Mouse (Mus musculus) hindbrain, embryonic 10.5 days (tissue): ENCODE results near the gene Znhit2. TPM values are rescaled to one million over a fixed set of nuclear protein-coding genes. Genes with fewer than 3 reads are reported as not detected.

ENCODE experiments used
- DNase-seq: peaks from one replicate; pipeline ENCODE4 v3.0.0-alpha.2; 2017; ENCODE audit warnings: low spot score
- H3K27ac ChIP-seq: fragments of 300-500 bp; sonication (generic); 2 replicates; pipeline ENCODE4 v1.5.1; 2016; ENCODE audit warnings: mild to moderate bottlenecking, moderate library complexity
- H3K27me3 ChIP-seq: fragments of 300-500 bp; sonication (generic); 2 replicates; pipeline ENCODE4 v1.6.1; 2016; ENCODE audit warnings: mild to moderate bottlenecking; ENCODE audit not compliant: poor library complexity, insufficient read depth, severe bottlenecking
- H3K36me3 ChIP-seq: fragments of 300-500 bp; sonication (generic); 2 replicates; pipeline ENCODE4 v1.6.1; 2016; ENCODE audit warnings: mild to moderate bottlenecking, moderate library complexity
- H3K4me1 ChIP-seq: fragments of 300-500 bp; sonication (generic); replicated peaks from 2 replicates; pipeline ENCODE4 v1.6.1; 2016; ENCODE audit warnings: mild to moderate bottlenecking
- H3K4me3 ChIP-seq: fragments of 300-500 bp; sonication (generic); 2 replicates; pipeline ENCODE4 v1.5.1; 2016; ENCODE audit warnings: mild to moderate bottlenecking, moderate library complexity
- H3K9me3 ChIP-seq: fragments of 300-500 bp; sonication (generic); 2 replicates; pipeline ENCODE4 v1.6.1; 2016; ENCODE audit warnings: mild to moderate bottlenecking, moderate library complexity
- WGBS: fragments of 180-500 bp; shearing (Covaris S2); methylation state at CpG from one replicate; pipeline ENCODE4 v1.1.7; 2016; 5-methylcytosine and 5-hydroxymethylcytosine counted together
- polyA plus RNA-seq: library from polyadenylated mRNA; unstranded; fragments of >200 nt; fragmentation: Nextera tagmentation; extraction: Ambion mirVana; gene quantifications from 2 replicates; pipeline ENCODE4 v1.2.1, GENCODE M21; 2016

The Znhit2 gene
- polyA plus RNA-seq, 1 experiment from 2014 or later: 41.9 TPM

GRCm38 (mm10) chr19:6068951-6069350 lies 8.0 kb downstream of the Znhit2 start:
- Histone ChIP-seq H3K27me3 (no peaks in the 10 kb centered on the region), H3K4me1 (peaks cover 31% of the 10 kb centered on the region), H3K9me3 (no peaks in the 10 kb centered on the region), H3K4me3 (no peak overlapping the region), H3K27ac (no peak overlapping the region), H3K36me3 (peaks cover 49% of the 10 kb centered on the region)
- WGBS: 89% methylated on average over 4 of the region's 4 CpGs
- no peak for DNase-seq

GRCm38 (mm10) chr19:6069851-6070250 lies 8.9 kb downstream of the Znhit2 start:
- Histone ChIP-seq H3K4me1 (peaks cover 31% of the 10 kb centered on the region), H3K9me3 (no peaks in the 10 kb centered on the region), H3K27ac (no peak overlapping the region), H3K4me3 (no peak overlapping the region), H3K27me3 (no peaks in the 10 kb centered on the region), H3K36me3 (peaks cover 56% of the 10 kb centered on the region)
- WGBS: 90% methylated on average over 10 of the region's 10 CpGs
- no peak for DNase-seq

GRCm38 (mm10) chr19:6070571-6071250 lies 9.7 kb downstream of the Znhit2 start:
- no peaks in the 10 kb centered on the region for H3K9me3 ChIP-seq
- DNase-seq: no peak
- peaks cover 30% of the 10 kb centered on the region for H3K4me1 ChIP-seq
- no peak overlapping the region for H3K4me3 ChIP-seq
- H3K36me3 ChIP-seq: peaks cover 63% of the 10 kb centered on the region
- H3K27me3 ChIP-seq: no peaks in the 10 kb centered on the region
- WGBS: 91% methylated on average over 31 of the region's 31 CpGs
- no peak overlapping the region for H3K27ac ChIP-seq

- H3K36me3 ChIP-seq: peaks cover 63% of the 10 kb centered on the region
- no peak overlapping the region for H3K27ac ChIP-seq
- H3K27me3 ChIP-seq: no peaks in the 10 kb centered on the region
- H3K9me3 ChIP-seq: no peaks in the 10 kb centered on the region
- 92% methylated on average over 19 of the region's 19 CpGs for WGBS
- no peak for DNase-seq
- H3K4me3 ChIP-seq: no peak overlapping the region
- H3K4me1 ChIP-seq: peaks cover 30% of the 10 kb centered on the region
These were observed 10.3 kb downstream of the Znhit2 start for GRCm38 (mm10) chr19:6071261-6071660.

- peaks cover 59% of the 10 kb centered on the region for H3K36me3 ChIP-seq
- H3K9me3 ChIP-seq: no peaks in the 10 kb centered on the region
- DNase-seq: no peak
- no peaks in the 10 kb centered on the region for H3K27me3 ChIP-seq
- WGBS: 95% methylated on average over 5 of the region's 5 CpGs
- H3K4me1 ChIP-seq: peaks cover 21% of the 10 kb centered on the region
- no peak overlapping the region for H3K27ac ChIP-seq
- H3K4me3 ChIP-seq: no peak overlapping the region
These were observed 12.9 kb downstream of the Znhit2 start for GRCm38 (mm10) chr19:6073889-6074288.

- H3K36me3 ChIP-seq: peaks cover 52% of the 10 kb centered on the region
- WGBS: 1% methylated on average over 33 of the region's 33 CpGs
These were observed 15.8 kb downstream of the Znhit2 start, which contains the start of gene Vps51 for GRCm38 (mm10) chr19:6076564-6077393. Vps51 (minus strand) TSS chr19:6077231.

GRCm38 (mm10) chr19:6079983-6080480 lies 19.0 kb downstream of the Znhit2 start, which contains the start of gene Tmem262:
Tmem262 (plus strand) TSS chr19:6080033.
- no peak within 1 kb of the TSS for H3K27ac ChIP-seq
- DNase-seq: no peak
- peaks cover 39% of the 10 kb centered on the region for H3K36me3 ChIP-seq
- 0 out of 2 replicates have a peak within 1 kb of the TSS, but pooled peaks have one; percentile 2 for H3K4me3 ChIP-seq
- no peaks in the 10 kb centered on the region for H3K9me3 ChIP-seq
- 92% methylated on average over 12 of the region's 12 CpGs for WGBS
- no peaks in the 10 kb centered on the region for H3K27me3 ChIP-seq
- H3K4me1 ChIP-seq: peaks cover 33% of the 10 kb centered on the region

More at GRCm38 (mm10) chr19:6076564-6077393, 15.8 kb downstream of the Znhit2 start, which contains the start of gene Vps51:
- H3K9me3 ChIP-seq: no peaks in the 10 kb centered on the region
- H3K4me1 ChIP-seq: peaks cover 21% of the 10 kb centered on the region
- H3K4me3 ChIP-seq: peak within 1 kb of the TSS; percentile 77
- H3K27ac ChIP-seq: peak within 1 kb of the TSS; percentile 97
- no peaks in the 10 kb centered on the region for H3K27me3 ChIP-seq
- peak; percentile 86 for DNase-seq

- Histone ChIP-seq H3K36me3 (peaks cover 45% of the 10 kb centered on the region), H3K27me3 (no peaks in the 10 kb centered on the region), H3K27ac (no peak within 1 kb of the TSS), H3K4me1 (peaks cover 32% of the 10 kb centered on the region), H3K9me3 (no peaks in the 10 kb centered on the region), H3K4me3 (no peak within 1 kb of the TSS)
- DNase-seq: no peak
- WGBS: 91% methylated on average over 9 of the region's 9 CpGs
These were observed 21.2 kb downstream of the Znhit2 start, which contains the start of gene Gm28374 for GRCm38 (mm10) chr19:6082156-6082555. Gm28374 (minus strand) TSS chr19:6082256.

- Histone ChIP-seq H3K4me3 (peak within 1 kb of the TSS; percentile 87), H3K4me1 (peaks cover 24% of the 10 kb centered on the region), H3K27me3 (no peaks in the 10 kb centered on the region), H3K27ac (peak within 1 kb of the TSS; percentile 91), H3K36me3 (peaks cover 68% of the 10 kb centered on the region), H3K9me3 (no peaks in the 10 kb centered on the region)
- under 1% methylated on average over 58 of the region's 58 CpGs for WGBS
- DNase-seq: peak; percentile 99
These were observed 23.7 kb downstream of the Znhit2 start, which contains the start of the genes Zfpl1 and Cdca5 for GRCm38 (mm10) chr19:6084478-6085248. Zfpl1 (minus strand) TSS chr19:6084956. Cdca5 (plus strand) TSS chr19:6084983.

- Histone ChIP-seq H3K4me3 (peak overlapping the region; percentile 87), H3K27ac (peak overlapping the region; percentile 91), H3K27me3 (no peaks in the 10 kb centered on the region), H3K4me1 (peaks cover 24% of the 10 kb centered on the region), H3K9me3 (no peaks in the 10 kb centered on the region), H3K36me3 (peaks cover 68% of the 10 kb centered on the region)
- under 1% methylated on average over 17 of the region's 17 CpGs for WGBS
- peak; percentile 74 for DNase-seq
These were observed 24.5 kb downstream of the Znhit2 start for GRCm38 (mm10) chr19:6085417-6085879.

- peaks cover 17% of the 10 kb centered on the region for H3K4me1 ChIP-seq
- H3K9me3 ChIP-seq: no peaks in the 10 kb centered on the region
- 94% methylated on average over 13 of the region's 13 CpGs for WGBS
- DNase-seq: no peak
- H3K27me3 ChIP-seq: no peaks in the 10 kb centered on the region
- no peak overlapping the region for H3K27ac ChIP-seq
- H3K4me3 ChIP-seq: no peak overlapping the region
- peaks cover 76% of the 10 kb centered on the region for H3K36me3 ChIP-seq
These were observed 27.8 kb downstream of the Znhit2 start for GRCm38 (mm10) chr19:6088841-6089240.

GRCm38 (mm10) chr19:6094119-6094518 lies 33.1 kb downstream of the Znhit2 start, which contains the start of gene AC131692.1:
AC131692.1 (plus strand) TSS chr19:6094419.
- no peaks in the 10 kb centered on the region for H3K27me3 ChIP-seq
- 91% methylated on average over 7 of the region's 7 CpGs for WGBS
- no peak within 1 kb of the TSS for H3K4me3 ChIP-seq
- DNase-seq: no peak
- no peaks in the 10 kb centered on the region for H3K9me3 ChIP-seq
- no peak within 1 kb of the TSS for H3K27ac ChIP-seq
- H3K36me3 ChIP-seq: peaks cover 95% of the 10 kb centered on the region
- H3K4me1 ChIP-seq: no peaks in the 10 kb centered on the region
